Mouse (Mus musculus): ENCODE measurements around the gene Olfr641. TPM values are rescaled to one million over a fixed set of nuclear protein-coding genes. Genes with fewer than 3 reads are reported as not detected.

Gene Olfr641
- polyA plus RNA-seq, 1 experiment from 2014 or later = not detected

Other genes starting within 250 kb of the Olfr641 start
- not detected in 2 replicates for gene Olfr67, start 243.6 kb upstream of the Olfr641 start, polyA plus RNA-seq (2016; fragmentation: Nextera tagmentation; extraction: Ambion mirVana)
- 172 and 327 TPM in 2 replicates for gene Hbb-bt, start 221.4 kb upstream of the Olfr641 start, polyA plus RNA-seq (2016; fragmentation: Nextera tagmentation; extraction: Ambion mirVana)
- 49.0 and 110 TPM in 2 replicates for gene Hbb-bs, start 207.3 kb upstream of the Olfr641 start, polyA plus RNA-seq (2016; fragmentation: Nextera tagmentation; extraction: Ambion mirVana)
- gene Hbb-bh2, start 194.9 kb upstream of the Olfr641 start, polyA plus RNA-seq (2016; fragmentation: Nextera tagmentation; extraction: Ambion mirVana) = 0.29 TPM in 1 of 2 replicates, not detected in the other
- gene Hbb-bh1, start 192.3 kb upstream of the Olfr641 start, polyA plus RNA-seq (2016; fragmentation: Nextera tagmentation; extraction: Ambion mirVana) = 2,391 and 3,747 TPM in 2 replicates
- 6,719 and 7,575 TPM in 2 replicates for gene Hbb-y, start 182.2 kb upstream of the Olfr641 start, polyA plus RNA-seq (2016; fragmentation: Nextera tagmentation; extraction: Ambion mirVana)
- not detected in 2 replicates for gene Olfr66, start 149.2 kb upstream of the Olfr641 start, polyA plus RNA-seq (2016; fragmentation: Nextera tagmentation; extraction: Ambion mirVana)
- gene Olfr64, start 141.0 kb upstream of the Olfr641 start, polyA plus RNA-seq (2016; fragmentation: Nextera tagmentation; extraction: Ambion mirVana) = not detected in 2 replicates
- not detected in 2 replicates for gene Olfr65, start 132.0 kb upstream of the Olfr641 start, polyA plus RNA-seq (2016; fragmentation: Nextera tagmentation; extraction: Ambion mirVana)
- not detected in 2 replicates for gene Olfr631, start 106.6 kb upstream of the Olfr641 start, polyA plus RNA-seq (2016; fragmentation: Nextera tagmentation; extraction: Ambion mirVana)
- gene Olfr632, start 101.1 kb upstream of the Olfr641 start, polyA plus RNA-seq (2016; fragmentation: Nextera tagmentation; extraction: Ambion mirVana) = not detected in 2 replicates
- gene Olfr633, start 91.0 kb upstream of the Olfr641 start, polyA plus RNA-seq (2016; fragmentation: Nextera tagmentation; extraction: Ambion mirVana) = not detected in 2 replicates
- gene Olfr635, start 64.3 kb upstream of the Olfr641 start, polyA plus RNA-seq (2016; fragmentation: Nextera tagmentation; extraction: Ambion mirVana) = not detected in 2 replicates
- gene Olfr638, start 36.7 kb upstream of the Olfr641 start, polyA plus RNA-seq (2016; fragmentation: Nextera tagmentation; extraction: Ambion mirVana) = not detected in 2 replicates
- gene Olfr639, start 18.1 kb upstream of the Olfr641 start, polyA plus RNA-seq (2016; fragmentation: Nextera tagmentation; extraction: Ambion mirVana) = 0.03 TPM in 1 of 2 replicates, not detected in the other
- not detected in 2 replicates for gene Olfr640, start 9.9 kb upstream of the Olfr641 start, polyA plus RNA-seq (2016; fragmentation: Nextera tagmentation; extraction: Ambion mirVana)
- not detected in 2 replicates for gene Olfr642, start 17.2 kb downstream of the Olfr641 start, polyA plus RNA-seq (2016; fragmentation: Nextera tagmentation; extraction: Ambion mirVana)
- gene 4930516K23Rik, start 26.0 kb downstream of the Olfr641 start, polyA plus RNA-seq (2016; fragmentation: Nextera tagmentation; extraction: Ambion mirVana) = not detected in 2 replicates
- not detected in 2 replicates for gene Olfr644, start 36.4 kb downstream of the Olfr641 start, polyA plus RNA-seq (2016; fragmentation: Nextera tagmentation; extraction: Ambion mirVana)
- gene Olfr645, start 50.0 kb downstream of the Olfr641 start, polyA plus RNA-seq (2016; fragmentation: Nextera tagmentation; extraction: Ambion mirVana) = not detected in 2 replicates
- gene Olfr646, start 69.4 kb downstream of the Olfr641 start, polyA plus RNA-seq (2016; fragmentation: Nextera tagmentation; extraction: Ambion mirVana) = not detected in 2 replicates
- gene Ubqln5, start 94.4 kb downstream of the Olfr641 start, polyA plus RNA-seq (2016; fragmentation: Nextera tagmentation; extraction: Ambion mirVana) = not detected in 2 replicates
- gene Olfr643, start 102.0 kb downstream of the Olfr641 start, polyA plus RNA-seq (2016; fragmentation: Nextera tagmentation; extraction: Ambion mirVana) = not detected in 2 replicates
- gene Ubqln3, start 107.8 kb downstream of the Olfr641 start, polyA plus RNA-seq (2016; fragmentation: Nextera tagmentation; extraction: Ambion mirVana) = not detected in 2 replicates
- gene Ubqlnl, start 115.1 kb downstream of the Olfr641 start, polyA plus RNA-seq (2016; fragmentation: Nextera tagmentation; extraction: Ambion mirVana) = not detected in 2 replicates
- not detected in 2 replicates for gene Olfm5, start 129.4 kb downstream of the Olfr641 start, polyA plus RNA-seq (2016; fragmentation: Nextera tagmentation; extraction: Ambion mirVana)
- 0.16 and 0.29 TPM in 2 replicates for gene Olfr648, start 147.9 kb downstream of the Olfr641 start, polyA plus RNA-seq (2016; fragmentation: Nextera tagmentation; extraction: Ambion mirVana)
- not detected in 2 replicates for gene Olfr649, start 160.5 kb downstream of the Olfr641 start, polyA plus RNA-seq (2016; fragmentation: Nextera tagmentation; extraction: Ambion mirVana)
- 6.4 and 7.0 TPM in 2 replicates for gene Trim6, start 183.3 kb downstream of the Olfr641 start, polyA plus RNA-seq (2016; fragmentation: Nextera tagmentation; extraction: Ambion mirVana)
- 0.31 and 0.91 TPM in 2 replicates for gene Trim34a, start 209.0 kb downstream of the Olfr641 start, polyA plus RNA-seq (2016; fragmentation: Nextera tagmentation; extraction: Ambion mirVana)

Data from limb, embryonic 10.5 days (tissue).